10 mouse cellular contexts compared by ENCODE assay signal in genomic region chr16:25060266-25060665, GRCm38 (mm10).
DNase-seq lines count a peak whose midpoint lies in the region; ATAC-seq and TF ChIP-seq lines count a peak whose summit lies in the region.
"Had no signal": no experiment of that assay in that cellular context is flagged by ENCODE, and none has a peak within 500 bp of the region (broad histone marks: within the 10 kb centered on the region; RNA-seq: fewer than 3 reads in every experiment).

No protein-coding gene starts in this region.

- 83% methylated on average over 8 of the region's 8 CpGs for WGBS in heart, embryonic 16.5 days
- WGBS in heart, embryonic 12.5 days, result 86% methylated on average over 8 of the region's 8 CpGs
- WGBS in midbrain, embryonic 12.5 days, result 87% methylated on average over 8 of the region's 8 CpGs
- 81% methylated on average over 8 of the region's 8 CpGs for WGBS in midbrain, postnatal 0 days
- 82% methylated on average over 8 of the region's 8 CpGs for WGBS in forebrain, embryonic 10.5 days
- 84% methylated on average over 8 of the region's 8 CpGs for WGBS in olfactory bulb, adult 2 months

- peak overlapping the region; percentile 68 for H3K4me2 ChIP-seq in heart, embryonic 16.5 days (ENCODE audit: low read depth, low read length)
- H3K4me2 ChIP-seq in heart, embryonic 12.5 days, result no peak overlapping the region
- no peak overlapping the region for H3K4me2 ChIP-seq in midbrain, embryonic 12.5 days (replicated peaks)
- no peak overlapping the region for H3K4me2 ChIP-seq in midbrain, postnatal 0 days (ENCODE audit: low read depth, low read length, poor library complexity, severe bottlenecking)

- H3K9me3 ChIP-seq in heart, embryonic 16.5 days (replicated peaks; ENCODE audit: control insufficient read depth, low read length), result no peaks in the 10 kb centered on the region
- no peaks in the 10 kb centered on the region for H3K9me3 ChIP-seq in heart, embryonic 12.5 days (replicated peaks)
- H3K9me3 ChIP-seq in midbrain, embryonic 12.5 days, result no peaks in the 10 kb centered on the region
- H3K9me3 ChIP-seq in midbrain, postnatal 0 days (ENCODE audit: low read length), result no peaks in the 10 kb centered on the region
- H3K9me3 ChIP-seq in forebrain, embryonic 10.5 days, result no peaks in the 10 kb centered on the region

- no peaks in the 10 kb centered on the region for H3K27me3 ChIP-seq in heart, embryonic 16.5 days (ENCODE audit: control insufficient read depth, insufficient read depth, low read length)
- no peaks in the 10 kb centered on the region for H3K27me3 ChIP-seq in heart, embryonic 12.5 days (replicated peaks)
- H3K27me3 ChIP-seq in midbrain, embryonic 12.5 days, result peaks cover 43% of the 10 kb centered on the region
- no peaks in the 10 kb centered on the region for H3K27me3 ChIP-seq in midbrain, postnatal 0 days (ENCODE audit: insufficient read depth, low read length)
- peaks cover 65% of the 10 kb centered on the region for H3K27me3 ChIP-seq in forebrain, embryonic 10.5 days (ENCODE audit: poor library complexity, severe bottlenecking)
- H3K27me3 ChIP-seq: Patski had no signal

- no peak for ATAC-seq in heart, embryonic 16.5 days (replicated peaks; ENCODE audit: extremely low read depth, insufficient read depth, low FRiP score)
- ATAC-seq in heart, embryonic 12.5 days (ENCODE audit: insufficient number of reproducible peaks, low FRiP score), result no peak
- ATAC-seq in midbrain, embryonic 12.5 days (ENCODE audit: low FRiP score, low read depth), result no peak
- ATAC-seq in midbrain, postnatal 0 days (ENCODE audit: low FRiP score), result no peak
- no peak for ATAC-seq in frontal cortex, adult (ENCODE audit: low TSS enrichment)

- H3K4me1 ChIP-seq in heart, embryonic 16.5 days (ENCODE audit: control insufficient read depth, insufficient read depth, low read length), result peaks cover 21% of the 10 kb centered on the region
- peaks cover 29% of the 10 kb centered on the region for H3K4me1 ChIP-seq in heart, embryonic 12.5 days (replicated peaks)
- peaks cover 22% of the 10 kb centered on the region for H3K4me1 ChIP-seq in midbrain, embryonic 12.5 days
- peaks cover 4% of the 10 kb centered on the region; the same call in 1 of the 2 replicates for H3K4me1 ChIP-seq in midbrain, postnatal 0 days (ENCODE audit: insufficient read depth, low read length)
- H3K4me1 ChIP-seq in forebrain, embryonic 10.5 days, result peaks cover 31% of the 10 kb centered on the region
- H3K4me1 ChIP-seq in olfactory bulb, adult 2 months (ENCODE audit: control insufficient read depth, insufficient read depth, low read length), result peaks cover 28% of the 10 kb centered on the region

- H3K36me3 ChIP-seq in heart, embryonic 16.5 days (ENCODE audit: control insufficient read depth, insufficient read depth), result no peaks in the 10 kb centered on the region
- H3K36me3 ChIP-seq in heart, embryonic 12.5 days, result no peaks in the 10 kb centered on the region
- no peaks in the 10 kb centered on the region for H3K36me3 ChIP-seq in midbrain, embryonic 12.5 days
- H3K36me3 ChIP-seq in midbrain, postnatal 0 days (ENCODE audit: insufficient read depth, low read length), result no peaks in the 10 kb centered on the region
- H3K36me3 ChIP-seq in forebrain, embryonic 10.5 days (replicated peaks), result no peaks in the 10 kb centered on the region

- no peak for DNase-seq in midbrain, postnatal 0 days (ENCODE audit: low spot score)
- no peak for DNase-seq in forebrain, embryonic 10.5 days (ENCODE audit: extremely low spot score, low spot score)
- DNase-seq in testis, postnatal 14 days (ENCODE audit: low spot score), result no peak
- DNase-seq: kidney, postnatal 25 days had no signal

- no peak for TF ChIP-seq CTCF in midbrain, postnatal 0 days (IDR thresholded peaks at IDR 0.05)
- no peak for TF ChIP-seq CTCF in olfactory bulb, adult 2 months (IDR thresholded peaks at IDR 0.05; ENCODE audit: insufficient read depth, low read depth, low read length)

- no peak for TF ChIP-seq POLR2A in olfactory bulb, adult 2 months (IDR thresholded peaks at IDR 0.05; ENCODE audit: insufficient read depth, low read depth, low read length)

- H3K9ac ChIP-seq in heart, embryonic 16.5 days (ENCODE audit: low read length), result peak overlapping the region; percentile 75
- H3K9ac ChIP-seq in heart, embryonic 12.5 days, result no peak overlapping the region
- H3K9ac ChIP-seq in midbrain, embryonic 12.5 days (replicated peaks), result no peak overlapping the region
- no peak overlapping the region for H3K9ac ChIP-seq in midbrain, postnatal 0 days (replicated peaks; ENCODE audit: low read length, poor library complexity, severe bottlenecking)

- H3K4me3 ChIP-seq in heart, embryonic 16.5 days (ENCODE audit: low read length), result no peak overlapping the region
- H3K4me3 ChIP-seq in heart, embryonic 12.5 days, result no peak overlapping the region
- H3K4me3 ChIP-seq in midbrain, embryonic 12.5 days, result no peak overlapping the region
- no peak overlapping the region for H3K4me3 ChIP-seq in midbrain, postnatal 0 days (ENCODE audit: low read depth, low read length)
- peak overlapping the region; percentile 63; the same call in 1 of the 2 replicates for H3K4me3 ChIP-seq in forebrain, embryonic 10.5 days
- no peak overlapping the region for H3K4me3 ChIP-seq in olfactory bulb, adult 2 months (ENCODE audit: insufficient read depth, low read depth, low read length)

- H3K27ac ChIP-seq in heart, embryonic 16.5 days (ENCODE audit: low read length), result peak overlapping the region; percentile 99
- H3K27ac ChIP-seq in heart, embryonic 12.5 days (ENCODE audit: poor library complexity, severe bottlenecking), result no peak overlapping the region
- H3K27ac ChIP-seq in midbrain, embryonic 12.5 days (replicated peaks), result 0 out of 2 replicates have a peak overlapping the region, but pooled peaks have one; percentile 87
- no peak overlapping the region for H3K27ac ChIP-seq in midbrain, postnatal 0 days (ENCODE audit: low read depth, low read length)
- peak overlapping the region; percentile 96 for H3K27ac ChIP-seq in forebrain, embryonic 10.5 days
- H3K27ac ChIP-seq in olfactory bulb, adult 2 months (ENCODE audit: insufficient read depth, low read depth, low read length), result peak overlapping the region; percentile 81

Comparison
In these comparisons a context has a peak if more than half of its experiments do, and no peak if none do; other contexts are left out.
1. H3K27ac ChIP-seq: peak in heart, embryonic 16.5 days (single experiment), midbrain, embryonic 12.5 days (single experiment), forebrain, embryonic 10.5 days (single experiment) and olfactory bulb, adult 2 months (single experiment); none in heart, embryonic 12.5 days (single experiment) and midbrain, postnatal 0 days (single experiment).